ENCODE assay signal across 8 mouse cellular contexts in genomic region chr8:47974138-47974962, GRCm38 (mm10). TPM values are rescaled to one million over a fixed set of nuclear protein-coding genes. Genes with fewer than 3 reads are reported as not detected.
A peak's percentile ranks its signal among the peaks of the same experiment; 100 is the strongest.
DNase-seq lines count a peak whose midpoint lies in the region; ATAC-seq and TF ChIP-seq lines count a peak whose summit lies in the region.

No protein-coding gene starts in this region.

- H3K9ac ChIP-seq in heart, embryonic 14.5 days (ENCODE audit: low read length): peak overlapping the region; percentile 70

- H3K4me2 ChIP-seq in heart, embryonic 14.5 days (ENCODE audit: low read length): peak overlapping the region; percentile 63

- peak overlapping the region; percentile 25 for H3K4me3 ChIP-seq in embryonic fibroblast, embryonic 13.5 days (ENCODE audit: insufficient read depth, low read length)
- H3K4me3 ChIP-seq in heart, embryonic 14.5 days (ENCODE audit: control insufficient read depth in 1 of 2, insufficient read depth in 1 of 2, low read depth in 1 of 2, low read length in 2 of 2): peak overlapping the region; percentile 43 to 48
- H3K4me3 ChIP-seq in testis, adult 2 months (ENCODE audit: control insufficient read depth, low read depth, low read length): peak overlapping the region; percentile 65

- peaks cover 15% of the 10 kb centered on the region for H3K4me1 ChIP-seq in embryonic fibroblast, embryonic 13.5 days (ENCODE audit: control insufficient read depth, insufficient read depth, low read length)
- H3K4me1 ChIP-seq in heart, embryonic 14.5 days (ENCODE audit: control insufficient read depth in 2 of 2, insufficient read depth in 2 of 2, low read length in 2 of 2): peaks cover 9 to 15% of the 10 kb centered on the region in 2 experiments; a peak in 3 of 4 replicates
- peaks cover 10% of the 10 kb centered on the region for H3K4me1 ChIP-seq in testis, adult 2 months (ENCODE audit: control insufficient read depth, insufficient read depth, low read length)

- no peaks in the 10 kb centered on the region for H3K36me3 ChIP-seq in heart, embryonic 14.5 days (ENCODE audit: control insufficient read depth, insufficient read depth, low read length)
- H3K36me3 ChIP-seq in testis, adult 2 months (ENCODE audit: control insufficient read depth, insufficient read depth, low read length): no peaks in the 10 kb centered on the region

- H3K27ac ChIP-seq in embryonic fibroblast, embryonic 13.5 days (ENCODE audit: insufficient read depth, low read length): peak overlapping the region; percentile 96
- H3K27ac ChIP-seq in heart, embryonic 14.5 days (replicated peaks in 1 of 2; ENCODE audit: control insufficient read depth in 1 of 2, insufficient read depth in 1 of 2, low read depth in 2 of 2, low read length in 2 of 2): peak overlapping the region; percentile 92 to 94
- no peak overlapping the region for H3K27ac ChIP-seq in testis, adult 2 months (ENCODE audit: control insufficient read depth, insufficient read depth, low read depth, low read length)

- no peak for TF ChIP-seq CTCF in embryonic fibroblast, embryonic 13.5 days (IDR thresholded peaks at IDR 0.05; ENCODE audit: borderline replicate concordance, insufficient read depth, low read length)
- TF ChIP-seq CTCF in testis, adult 2 months (IDR thresholded peaks at IDR 0.05; ENCODE audit: control insufficient read depth, insufficient read depth, insufficient replicate concordance, low read depth, low read length): no peak

- H3K9me3 ChIP-seq in heart, embryonic 14.5 days (ENCODE audit: control insufficient read depth, low read length): no peaks in the 10 kb centered on the region

- H3K27me3 ChIP-seq in heart, embryonic 14.5 days (ENCODE audit: control insufficient read depth, insufficient read depth, low read length): no peaks in the 10 kb centered on the region
- no peaks in the 10 kb centered on the region for H3K27me3 ChIP-seq in testis, adult 2 months (ENCODE audit: control insufficient read depth, insufficient read depth, low read length)

- ATAC-seq in heart, embryonic 14.5 days (ENCODE audit: insufficient number of reproducible peaks, insufficient read depth, low FRiP score, low read depth): peak; percentile 67
- ATAC-seq in megakaryocyte, adult 5-6 weeks (ENCODE audit: poor library complexity, severe bottlenecking): peak; percentile 69

- no peak for TF ChIP-seq POLR2A in embryonic fibroblast, embryonic 13.5 days (IDR thresholded peaks at IDR 0.05; ENCODE audit: low read depth, low read length)
- no peak for TF ChIP-seq POLR2A in testis, adult 2 months (IDR thresholded peaks at IDR 0.05; ENCODE audit: control insufficient read depth, low read depth, low read length)

- DNase-seq in cerebellum, postnatal 10 days: peak; percentile 42 to 59
- no peak for DNase-seq in cerebellum, postnatal 36 days
- peak; percentile 84 for DNase-seq in kidney, postnatal 10 days
- no peak for DNase-seq in thymus, postnatal 36 days

- 12% methylated on average over 20 of the region's 20 CpGs for WGBS in heart, embryonic 14.5 days

RNA-seq across cellular contexts. Expression of gene Wwc2, which starts 16.4 kb away (rescaled TPM):
- polyA plus RNA-seq in embryonic fibroblast, embryonic 13.5 days (2011; ENCODE audit: insufficient read length, low read depth, missing spikeins): 41.4 and 52.9 TPM in 2 replicates
- 13.5 and 14.7 TPM in 2 replicates for polyA plus RNA-seq in heart, embryonic 14.5 days (2014; fragmentation: Nextera tagmentation; extraction: Ambion mirVana)
- 2.0 and 2.1 TPM in 2 replicates for total RNA-seq in megakaryocyte, adult 5-6 weeks (2015)
- total RNA-seq in megakaryocyte, adult 5-6 weeks (2017): 2.3 and 2.6 TPM in 2 replicates
- 18.6 and 19.6 TPM in 2 replicates for polyA plus RNA-seq in testis, adult 2 months (2012; rRNA removed)

Comparison
In these comparisons a context has a peak if more than half of its experiments do, and no peak if none do; other contexts are left out.
1. DNase-seq: peak in cerebellum, postnatal 10 days (2 of 2) and kidney, postnatal 10 days (single experiment); none in cerebellum, postnatal 36 days (0 of 2) and thymus, postnatal 36 days (0 of 2).
2. Peak in every context shown above with its lines, with median percentiles within 50 percentile points of each other: H3K4me3 ChIP-seq.